Mouse (Mus musculus) liver, embryonic 16.5 days (tissue): Measurements from ENCODE around the gene Tmsb10. TPM values are rescaled to one million over a fixed set of nuclear protein-coding genes. Genes with fewer than 3 reads are reported as not detected.

Source experiments
- ATAC-seq: fragments of 200-750 bp; cut with Nextera tagmentation; 2 replicates; pipeline ENCODE4 v1.8.0; 2017; ENCODE audit warnings: low read depth, mild to moderate bottlenecking, moderate number of reproducible peaks, moderate library complexity
- H3K27ac ChIP-seq: fragments of 300-500 bp; sonication (generic); 2 replicates; pipeline ENCODE4 v1.5.1; 2014; ENCODE audit warnings: mild to moderate bottlenecking, low read length
- H3K27me3 ChIP-seq: fragments of 300-500 bp; sonication (generic); 2 replicates; pipeline ENCODE4 v1.6.1; 2014; ENCODE audit warnings: low read depth, low read length, mixed read lengths; ENCODE audit not compliant: control insufficient read depth, insufficient read depth
- H3K36me3 ChIP-seq: fragments of 300-500 bp; sonication (generic); 2 replicates; pipeline ENCODE4 v1.6.1; 2014; ENCODE audit warnings: mild to moderate bottlenecking; ENCODE audit not compliant: control insufficient read depth, insufficient read depth
- H3K4me1 ChIP-seq: fragments of 300-500 bp; sonication (generic); 2 replicates; pipeline ENCODE4 v1.6.1; 2014; ENCODE audit warnings: low read depth, low read length, mixed read lengths; ENCODE audit not compliant: control insufficient read depth
- H3K4me2 ChIP-seq: fragments of 300-500 bp; sonication (generic); 2 replicates; pipeline ENCODE4 v1.6.1; 2014; ENCODE audit warnings: low read depth, low read length, mixed read lengths
- H3K4me3 ChIP-seq: fragments of 300-500 bp; sonication (generic); 2 replicates; pipeline ENCODE4 v1.5.1; 2014; ENCODE audit warnings: low read depth, mild to moderate bottlenecking, low read length
- H3K9ac ChIP-seq: fragments of 300-500 bp; sonication (generic); 2 replicates; pipeline ENCODE4 v1.6.1; 2014; ENCODE audit warnings: low read depth, low read length
- H3K9me3 ChIP-seq: fragments of 300-500 bp; sonication (generic); replicated peaks from 2 replicates; pipeline ENCODE4 v1.6.1; 2016; ENCODE audit warnings: low read length; ENCODE audit not compliant: control insufficient read depth
- WGBS: fragments of 180-500 bp; shearing (Covaris S2); extraction: QIAGEN DNeasy Blood & Tissue Kit; methylation state at CpG from one replicate; pipeline ENCODE4 v1.1.7; 2014; ENCODE audit not compliant: insufficient replicate concordance; 5-methylcytosine and 5-hydroxymethylcytosine counted together
- polyA plus RNA-seq: library from polyadenylated mRNA; unstranded; fragments of >200 nt; fragmentation: Nextera tagmentation; extraction: Ambion mirVana; gene quantifications from 2 replicates; pipeline ENCODE4 v1.2.1, GENCODE M21; 2015

Tmsb10 gene
- polyA plus RNA-seq, 1 experiment from 2014 or later, result 255 TPM

DNA sequence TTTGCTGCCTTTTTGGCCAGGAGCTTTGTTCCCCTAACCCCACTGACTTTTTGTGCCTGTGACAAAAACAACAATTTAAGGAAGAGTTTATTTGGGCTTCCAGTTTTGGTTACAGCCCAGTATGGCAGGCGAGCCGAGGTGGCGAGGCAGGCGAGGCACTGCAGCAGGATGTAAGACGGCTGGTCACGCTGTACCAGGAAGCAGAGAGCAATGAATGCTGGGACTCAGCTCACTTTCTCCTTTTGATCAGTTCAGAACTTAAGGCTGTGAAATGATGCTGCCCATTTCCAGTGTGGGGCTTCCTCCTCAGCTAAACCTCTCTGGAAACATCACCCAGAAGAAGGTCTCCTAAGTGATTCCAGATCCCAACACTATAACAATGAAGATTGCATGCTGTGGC is 23.3 kb upstream of the Tmsb10 start:
- no peak overlapping the region for H3K27ac ChIP-seq
- ATAC-seq, result no peak
- WGBS, result 26% methylated on average over 6 of the region's 6 CpGs

DNA sequence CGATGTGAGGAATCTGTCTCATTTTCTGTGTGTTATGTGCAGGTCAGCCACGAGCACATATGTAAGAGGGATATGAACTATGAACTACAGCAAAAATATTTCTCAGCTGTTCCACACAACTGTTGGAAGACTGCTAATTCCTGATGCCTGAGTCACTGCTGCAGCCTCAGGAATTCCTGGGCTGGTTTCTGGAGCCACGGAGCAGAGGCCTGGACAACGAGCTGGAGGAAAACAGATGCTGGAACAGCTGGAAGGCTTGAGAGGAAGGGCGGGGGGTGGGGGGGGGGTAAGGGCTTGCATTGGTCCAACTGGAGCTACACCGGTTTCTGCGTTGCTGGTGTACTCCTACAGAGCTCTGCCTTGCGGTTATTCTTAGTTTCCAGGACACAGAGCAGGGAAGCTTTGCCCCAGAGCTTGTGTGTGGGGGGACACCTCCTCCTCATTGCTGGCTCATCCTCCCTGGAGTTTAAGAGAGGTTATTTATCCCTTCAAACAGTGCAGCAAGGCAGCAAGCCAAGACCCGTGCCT is 22.6 kb upstream of the Tmsb10 start:
- Histone ChIP-seq H3K36me3 (no peaks in the 10 kb centered on the region), H3K4me3 (no peak overlapping the region), H3K27ac (no peak overlapping the region), H3K9me3 (no peaks in the 10 kb centered on the region), H3K27me3 (no peaks in the 10 kb centered on the region), H3K4me2 (no peak overlapping the region), H3K9ac (no peak overlapping the region), H3K4me1 (no peaks in the 10 kb centered on the region)
- ATAC-seq, result no peak
- 36% methylated on average over 9 of the region's 9 CpGs for WGBS

More for the DNA sequence above, 23.3 kb upstream of the Tmsb10 start:
- Histone ChIP-seq H3K9ac (no peak overlapping the region), H3K27me3 (no peaks in the 10 kb centered on the region), H3K4me1 (no peaks in the 10 kb centered on the region), H3K4me3 (no peak overlapping the region), H3K36me3 (no peaks in the 10 kb centered on the region), H3K4me2 (no peak overlapping the region), H3K9me3 (no peaks in the 10 kb centered on the region)

DNA sequence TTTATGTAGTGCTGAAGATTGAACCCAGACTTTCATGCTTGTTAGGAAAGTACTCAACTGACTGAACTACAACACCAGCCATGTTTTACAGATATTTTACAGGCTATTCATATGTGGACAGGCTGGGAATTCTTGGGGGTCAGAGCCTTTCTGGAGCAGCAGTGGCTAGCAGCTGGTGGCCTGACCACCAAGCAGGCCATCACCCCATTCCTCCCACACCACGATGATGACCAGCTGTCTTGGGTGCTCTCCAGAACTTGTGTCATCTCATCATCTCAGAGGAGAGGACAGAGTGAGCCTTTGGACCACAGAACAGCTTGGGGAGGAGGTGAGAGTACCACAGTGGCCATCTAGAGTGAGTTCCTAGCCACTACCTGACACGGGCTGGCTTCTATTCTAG is 18.3 kb upstream of the Tmsb10 start:
- Histone ChIP-seq H3K9me3 (no peaks in the 10 kb centered on the region), H3K36me3 (no peaks in the 10 kb centered on the region), H3K27me3 (no peaks in the 10 kb centered on the region), H3K27ac (no peak overlapping the region), H3K4me2 (no peak overlapping the region), H3K4me3 (no peak overlapping the region), H3K4me1 (no peaks in the 10 kb centered on the region), H3K9ac (no peak overlapping the region)
- WGBS, result 56% methylated on average over 2 of the region's 2 CpGs
- no peak for ATAC-seq

GRCm38 (mm10) chr6:72971074-72971473 is 12.5 kb upstream of the Tmsb10 start:
- Histone ChIP-seq H3K27me3 (no peaks in the 10 kb centered on the region), H3K36me3 (no peaks in the 10 kb centered on the region), H3K27ac (no peak overlapping the region), H3K4me2 (no peak overlapping the region), H3K9me3 (no peaks in the 10 kb centered on the region), H3K4me1 (no peaks in the 10 kb centered on the region), H3K9ac (no peak overlapping the region), H3K4me3 (no peak overlapping the region)
- 44% methylated on average over 3 of the region's 3 CpGs for WGBS
- ATAC-seq, result no peak

DNA sequence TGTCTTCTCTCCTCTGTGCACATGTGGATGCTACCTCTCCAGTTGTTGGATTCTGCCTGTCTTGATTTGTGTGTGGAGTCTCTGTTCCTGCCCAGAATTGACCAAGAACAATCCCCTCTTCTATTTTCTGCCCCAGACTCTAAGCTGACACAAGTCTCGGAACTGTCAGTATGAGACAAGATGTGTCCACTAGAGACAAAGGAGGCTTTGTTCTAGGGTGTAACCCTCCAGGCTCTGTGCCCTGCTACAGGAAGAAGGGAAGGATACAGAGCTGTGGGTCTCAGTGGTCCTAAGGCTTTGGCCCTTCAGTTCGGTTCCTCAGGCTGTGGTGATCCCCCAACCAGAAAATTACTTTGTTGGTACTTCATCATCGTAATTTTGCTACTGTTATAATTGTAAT is 11.2 kb upstream of the Tmsb10 start:
- Histone ChIP-seq H3K9me3 (no peaks in the 10 kb centered on the region), H3K36me3 (no peaks in the 10 kb centered on the region), H3K4me3 (no peak overlapping the region), H3K9ac (no peak overlapping the region), H3K27me3 (no peaks in the 10 kb centered on the region), H3K4me1 (no peaks in the 10 kb centered on the region), H3K27ac (no peak overlapping the region), H3K4me2 (no peak overlapping the region)
- no peak for ATAC-seq
- 62% methylated on average over 3 of the region's 3 CpGs for WGBS

DNA sequence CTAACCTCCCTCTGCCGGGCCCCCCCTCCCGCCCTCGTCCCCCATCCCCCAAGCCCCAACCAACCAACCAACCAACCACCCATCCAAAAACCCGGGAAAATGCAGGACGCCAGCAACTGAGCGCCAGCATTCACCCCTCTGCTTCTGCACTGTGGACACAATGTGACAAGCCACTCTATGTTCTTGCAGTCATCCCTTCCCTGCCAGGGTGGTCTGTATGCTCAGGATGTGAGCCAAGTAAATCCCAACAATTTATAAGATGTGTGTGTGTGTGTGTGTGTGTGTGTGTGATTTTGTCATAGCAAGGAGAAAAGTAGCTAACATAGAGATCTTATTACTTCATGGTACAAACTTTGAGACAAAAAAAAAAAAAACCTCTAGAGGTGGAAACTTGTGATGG is 6.7 kb upstream of the Tmsb10 start:
- H3K9me3 ChIP-seq, result no peaks in the 10 kb centered on the region
- no peak overlapping the region for H3K9ac ChIP-seq
- no peak overlapping the region for H3K4me2 ChIP-seq
- H3K4me3 ChIP-seq, result no peak overlapping the region
- no peaks in the 10 kb centered on the region for H3K36me3 ChIP-seq
- no peaks in the 10 kb centered on the region for H3K27me3 ChIP-seq
- no peak overlapping the region for H3K27ac ChIP-seq
- no peak for ATAC-seq
- H3K4me1 ChIP-seq, result no peaks in the 10 kb centered on the region
- WGBS, result 79% methylated on average over 6 of the region's 6 CpGs

- Histone ChIP-seq H3K36me3 (no peaks in the 10 kb centered on the region), H3K4me3 (no peak overlapping the region), H3K27ac (no peak overlapping the region), H3K27me3 (no peaks in the 10 kb centered on the region; the same call in 1 of the 2 replicates), H3K9me3 (no peaks in the 10 kb centered on the region), H3K4me2 (no peak overlapping the region), H3K9ac (no peak overlapping the region), H3K4me1 (peaks cover 8% of the 10 kb centered on the region)
- no peak for ATAC-seq
- WGBS, result 49% methylated on average over 7 of the region's 7 CpGs
Observed at GRCm38 (mm10) chr6:72962281-72962741, 3.8 kb upstream of the Tmsb10 start.

- Histone ChIP-seq H3K4me1 (peaks cover 12% of the 10 kb centered on the region), H3K27me3 (peaks cover 6% of the 10 kb centered on the region; the same call in 1 of the 2 replicates), H3K4me2 (no peak overlapping the region), H3K36me3 (no peaks in the 10 kb centered on the region), H3K4me3 (no peak overlapping the region), H3K9ac (no peak overlapping the region), H3K9me3 (no peaks in the 10 kb centered on the region), H3K27ac (no peak overlapping the region)
- 63% methylated on average over 9 of the region's 9 CpGs for WGBS
- ATAC-seq, result peak; percentile 65
Observed at GRCm38 (mm10) chr6:72961603-72962002, 3.1 kb upstream of the Tmsb10 start.

- no peak overlapping the region for H3K9ac ChIP-seq
- WGBS, result 75% methylated on average over 5 of the region's 5 CpGs
- no peaks in the 10 kb centered on the region for H3K36me3 ChIP-seq
- no peak overlapping the region for H3K4me3 ChIP-seq
- H3K9me3 ChIP-seq, result no peaks in the 10 kb centered on the region
- H3K27me3 ChIP-seq, result peaks cover 9% of the 10 kb centered on the region
- H3K27ac ChIP-seq, result no peak overlapping the region
- no peak overlapping the region for H3K4me2 ChIP-seq
- H3K4me1 ChIP-seq, result peaks cover 13% of the 10 kb centered on the region
- no peak for ATAC-seq
Observed at GRCm38 (mm10) chr6:72960675-72961074, 2.1 kb upstream of the Tmsb10 start.
